In the genomic region with DNA sequence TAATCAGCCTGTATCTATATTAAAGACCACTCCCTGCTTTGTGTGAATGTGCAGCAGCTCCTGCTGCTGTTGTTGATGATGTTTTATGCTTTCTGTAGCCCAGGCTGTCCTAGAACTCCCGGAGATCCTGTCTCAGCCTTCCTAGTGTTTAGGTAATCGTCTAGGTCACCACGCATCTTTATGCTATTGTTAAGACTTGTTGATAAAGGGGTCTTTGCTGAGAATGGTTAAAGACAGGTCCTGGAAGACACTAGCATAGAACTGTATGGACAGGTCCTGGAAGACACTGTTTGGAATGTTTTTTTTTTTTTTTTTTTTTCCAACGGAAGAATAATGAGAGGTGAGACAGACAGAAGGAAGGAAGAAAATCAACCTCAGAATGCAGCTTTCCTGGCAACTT, we compare ENCODE assay signal across 7 mouse cellular contexts. TPM values are rescaled to one million over a fixed set of nuclear protein-coding genes. Genes with fewer than 3 reads are reported as not detected.
DNase-seq lines count a peak whose midpoint lies in the region; ATAC-seq lines count a peak whose summit lies in the region.

No protein-coding gene starts in this region.

- WGBS in lung, embryonic 15.5 days, result 12% methylated on average over 4 of the region's 4 CpGs
- WGBS in forebrain, embryonic 11.5 days, result 51% methylated on average over 4 of the region's 4 CpGs
- 52% methylated on average over 4 of the region's 4 CpGs for WGBS in limb, embryonic 12.5 days
- 27% methylated on average over 4 of the region's 4 CpGs for WGBS in stomach, embryonic 14.5 days

- no peaks in the 10 kb centered on the region for H3K27me3 ChIP-seq in lung, embryonic 15.5 days
- no peaks in the 10 kb centered on the region for H3K27me3 ChIP-seq in forebrain, embryonic 11.5 days (ENCODE audit: control insufficient read depth, insufficient read depth, low read length)
- H3K27me3 ChIP-seq in limb, embryonic 12.5 days, result no peaks in the 10 kb centered on the region
- no peaks in the 10 kb centered on the region for H3K27me3 ChIP-seq in stomach, embryonic 14.5 days (ENCODE audit: control insufficient read depth, insufficient read depth, low read length)

- no peak for ATAC-seq in lung, embryonic 15.5 days (ENCODE audit: borderline replicate concordance, extremely low read depth, low FRiP score, low TSS enrichment)
- peak; percentile 6; the same call in 1 of the 2 replicates for ATAC-seq in forebrain, embryonic 11.5 days (replicated peaks; ENCODE audit: low FRiP score)
- 0 out of 2 replicates have a peak, but pooled peaks have one; percentile 3 for ATAC-seq in limb, embryonic 12.5 days (ENCODE audit: insufficient number of reproducible peaks, insufficient read depth, low FRiP score, low TSS enrichment, low read depth)
- ATAC-seq in stomach, embryonic 14.5 days (ENCODE audit: insufficient number of reproducible peaks, insufficient read depth, low FRiP score, low read depth), result no peak
- no peak for ATAC-seq in megakaryocyte-erythroid progenitor cell, adult 5-6 weeks (replicated peaks; ENCODE audit: low FRiP score, low TSS enrichment, poor library complexity, severe bottlenecking)

- H3K9ac ChIP-seq in lung, embryonic 15.5 days, result peak overlapping the region; percentile 86
- H3K9ac ChIP-seq in forebrain, embryonic 11.5 days (ENCODE audit: low read length), result peak overlapping the region; percentile 90
- peak overlapping the region; percentile 93 for H3K9ac ChIP-seq in limb, embryonic 12.5 days (replicated peaks)
- peak overlapping the region; percentile 83 for H3K9ac ChIP-seq in stomach, embryonic 14.5 days (replicated peaks; ENCODE audit: low read depth, low read length)

- H3K4me2 ChIP-seq in lung, embryonic 15.5 days, result peak overlapping the region; percentile 85
- peak overlapping the region; percentile 65 for H3K4me2 ChIP-seq in forebrain, embryonic 11.5 days (ENCODE audit: low read depth, low read length, severe bottlenecking)
- peak overlapping the region; percentile 63 for H3K4me2 ChIP-seq in limb, embryonic 12.5 days
- peak overlapping the region; percentile 76 for H3K4me2 ChIP-seq in stomach, embryonic 14.5 days (replicated peaks; ENCODE audit: low read depth, low read length)

- H3K36me3 ChIP-seq in lung, embryonic 15.5 days, result peaks cover 20% of the 10 kb centered on the region
- no peaks in the 10 kb centered on the region for H3K36me3 ChIP-seq in forebrain, embryonic 11.5 days (ENCODE audit: control insufficient read depth, insufficient read depth, low read length)
- peaks cover 38% of the 10 kb centered on the region for H3K36me3 ChIP-seq in limb, embryonic 12.5 days
- H3K36me3 ChIP-seq in stomach, embryonic 14.5 days (ENCODE audit: control insufficient read depth, insufficient read depth, low read length), result peaks cover 11% of the 10 kb centered on the region

- H3K4me1 ChIP-seq in lung, embryonic 15.5 days, result peaks cover 14% of the 10 kb centered on the region
- peaks cover 2% of the 10 kb centered on the region; the same call in 1 of the 2 replicates for H3K4me1 ChIP-seq in forebrain, embryonic 11.5 days (replicated peaks; ENCODE audit: control insufficient read depth, insufficient read depth, low read length)
- no peaks in the 10 kb centered on the region for H3K4me1 ChIP-seq in limb, embryonic 12.5 days (replicated peaks)
- H3K4me1 ChIP-seq in stomach, embryonic 14.5 days (ENCODE audit: control insufficient read depth, insufficient read depth, low read length), result no peaks in the 10 kb centered on the region

- H3K27ac ChIP-seq in lung, embryonic 15.5 days, result 0 out of 2 replicates have a peak overlapping the region, but pooled peaks have one; percentile 95
- no peak overlapping the region for H3K27ac ChIP-seq in forebrain, embryonic 11.5 days (ENCODE audit: low read depth, low read length)
- H3K27ac ChIP-seq in limb, embryonic 12.5 days, result no peak overlapping the region
- H3K27ac ChIP-seq in stomach, embryonic 14.5 days (ENCODE audit: low read length), result no peak overlapping the region; the same call in 1 of the 2 replicates

- DNase-seq in lung, postnatal 14 days, result no peak
- DNase-seq in forebrain, embryonic 11.5 days (ENCODE audit: low spot score), result no peak
- DNase-seq in adrenal gland, postnatal 4 days (ENCODE audit: low spot score in 2 of 2), result no peak

- H3K9me3 ChIP-seq in lung, embryonic 15.5 days, result no peaks in the 10 kb centered on the region
- no peaks in the 10 kb centered on the region for H3K9me3 ChIP-seq in forebrain, embryonic 11.5 days (ENCODE audit: control insufficient read depth, low read length)
- H3K9me3 ChIP-seq in limb, embryonic 12.5 days, result no peaks in the 10 kb centered on the region
- H3K9me3 ChIP-seq in stomach, embryonic 14.5 days (ENCODE audit: control insufficient read depth, low read depth, low read length), result no peaks in the 10 kb centered on the region

- peak overlapping the region; percentile 73 for H3K4me3 ChIP-seq in lung, embryonic 15.5 days
- peak overlapping the region; percentile 59 for H3K4me3 ChIP-seq in forebrain, embryonic 11.5 days (ENCODE audit: low read depth, low read length)
- peak overlapping the region; percentile 72 for H3K4me3 ChIP-seq in limb, embryonic 12.5 days (replicated peaks)
- peak overlapping the region; percentile 71 for H3K4me3 ChIP-seq in stomach, embryonic 14.5 days (ENCODE audit: low read depth, low read length)

RNA-seq across cellular contexts. Expression of gene Zfp57, which starts 2.4 kb away (rescaled TPM):
- 77.9 and 79.8 TPM in 2 replicates for polyA plus RNA-seq in lung, embryonic 15.5 days (2015; fragmentation: Nextera tagmentation; extraction: Ambion mirVana)
- 130 and 142 TPM in 2 replicates for polyA plus RNA-seq in forebrain, embryonic 11.5 days (2014; fragmentation: Nextera tagmentation; extraction: Ambion mirVana)
- polyA plus RNA-seq in limb, embryonic 12.5 days (2016; fragmentation: Nextera tagmentation; extraction: Ambion mirVana), result 124 and 130 TPM in 2 replicates
- 77.8 and 82.1 TPM in 2 replicates for polyA plus RNA-seq in stomach, embryonic 14.5 days (2014; fragmentation: Nextera tagmentation; extraction: Ambion mirVana)
- total RNA-seq in adrenal gland, postnatal 4 days (2021), result 10 to 100 TPM; 12.7 to 18.0 TPM
- 0.87 TPM in 1 of 2 replicates, not detected in the other for total RNA-seq in megakaryocyte-erythroid progenitor cell, adult 5-6 weeks (2014; fragmentation: Nextera tagmentation)
- total RNA-seq in megakaryocyte-erythroid progenitor cell, adult 5-6 weeks (2017), result 0.08 TPM in 1 of 2 replicates, not detected in the other

RNA-seq across cellular contexts. Expression of gene H2-M5, which starts 14.0 kb away (rescaled TPM):
- 0.40 and 0.48 TPM in 2 replicates for polyA plus RNA-seq in lung, embryonic 15.5 days (2015; fragmentation: Nextera tagmentation; extraction: Ambion mirVana)
- polyA plus RNA-seq in forebrain, embryonic 11.5 days (2014; fragmentation: Nextera tagmentation; extraction: Ambion mirVana), result 0.73 and 1.1 TPM in 2 replicates
- 1.4 and 1.9 TPM in 2 replicates for polyA plus RNA-seq in limb, embryonic 12.5 days (2016; fragmentation: Nextera tagmentation; extraction: Ambion mirVana)
- 0.49 and 0.74 TPM in 2 replicates for polyA plus RNA-seq in stomach, embryonic 14.5 days (2014; fragmentation: Nextera tagmentation; extraction: Ambion mirVana)
- under 1 TPM; 0.56 to 0.62 TPM for total RNA-seq in adrenal gland, postnatal 4 days (2021)
- total RNA-seq in megakaryocyte-erythroid progenitor cell, adult 5-6 weeks (2014; fragmentation: Nextera tagmentation), result not detected in 2 replicates
- not detected in 2 replicates for total RNA-seq in megakaryocyte-erythroid progenitor cell, adult 5-6 weeks (2017)

RNA-seq across cellular contexts. Expression of gene Mog, which starts 19.8 kb away (rescaled TPM):
- 0.14 TPM in 1 of 2 replicates, not detected in the other for polyA plus RNA-seq in lung, embryonic 15.5 days (2015; fragmentation: Nextera tagmentation; extraction: Ambion mirVana)
- polyA plus RNA-seq in forebrain, embryonic 11.5 days (2014; fragmentation: Nextera tagmentation; extraction: Ambion mirVana), result 0.39 TPM in 1 of 2 replicates, not detected in the other
- 0.24 TPM in 1 of 2 replicates, not detected in the other for polyA plus RNA-seq in limb, embryonic 12.5 days (2016; fragmentation: Nextera tagmentation; extraction: Ambion mirVana)
- polyA plus RNA-seq in stomach, embryonic 14.5 days (2014; fragmentation: Nextera tagmentation; extraction: Ambion mirVana), result 0.19 and 0.20 TPM in 2 replicates
- not detected for total RNA-seq in adrenal gland, postnatal 4 days (2021)
- not detected in 2 replicates for total RNA-seq in megakaryocyte-erythroid progenitor cell, adult 5-6 weeks (2014; fragmentation: Nextera tagmentation)
- total RNA-seq in megakaryocyte-erythroid progenitor cell, adult 5-6 weeks (2017), result not detected in 2 replicates

RNA-seq across cellular contexts. Expression of gene 2410137M14Rik, which starts 22.3 kb away (rescaled TPM):
- not detected in 2 replicates for polyA plus RNA-seq in lung, embryonic 15.5 days (2015; fragmentation: Nextera tagmentation; extraction: Ambion mirVana)
- polyA plus RNA-seq in forebrain, embryonic 11.5 days (2014; fragmentation: Nextera tagmentation; extraction: Ambion mirVana), result not detected in 2 replicates
- polyA plus RNA-seq in limb, embryonic 12.5 days (2016; fragmentation: Nextera tagmentation; extraction: Ambion mirVana), result not detected in 2 replicates
- polyA plus RNA-seq in stomach, embryonic 14.5 days (2014; fragmentation: Nextera tagmentation; extraction: Ambion mirVana), result not detected in 2 replicates
- not detected for total RNA-seq in adrenal gland, postnatal 4 days (2021)
- not detected in 2 replicates for total RNA-seq in megakaryocyte-erythroid progenitor cell, adult 5-6 weeks (2014; fragmentation: Nextera tagmentation)
- not detected in 2 replicates for total RNA-seq in megakaryocyte-erythroid progenitor cell, adult 5-6 weeks (2017)

RNA-seq across cellular contexts. Expression of gene Gabbr1, which starts 42.4 kb away (rescaled TPM):
- polyA plus RNA-seq in lung, embryonic 15.5 days (2015; fragmentation: Nextera tagmentation; extraction: Ambion mirVana), result 9.4 and 9.7 TPM in 2 replicates
- polyA plus RNA-seq in forebrain, embryonic 11.5 days (2014; fragmentation: Nextera tagmentation; extraction: Ambion mirVana), result 19.7 and 21.8 TPM in 2 replicates
- 18.0 and 18.1 TPM in 2 replicates for polyA plus RNA-seq in limb, embryonic 12.5 days (2016; fragmentation: Nextera tagmentation; extraction: Ambion mirVana)
- 14.2 and 15.8 TPM in 2 replicates for polyA plus RNA-seq in stomach, embryonic 14.5 days (2014; fragmentation: Nextera tagmentation; extraction: Ambion mirVana)
- total RNA-seq in adrenal gland, postnatal 4 days (2021), result 10 to 100 TPM; 68.2 TPM
- 9.1 and 11.1 TPM in 2 replicates for total RNA-seq in megakaryocyte-erythroid progenitor cell, adult 5-6 weeks (2014; fragmentation: Nextera tagmentation)
- total RNA-seq in megakaryocyte-erythroid progenitor cell, adult 5-6 weeks (2017), result 0.91 and 0.99 TPM in 2 replicates

Comparison
In these comparisons a context has a peak if more than half of its experiments do, and no peak if none do; other contexts are left out.
1. ATAC-seq: peak in forebrain, embryonic 11.5 days (single experiment) and limb, embryonic 12.5 days (single experiment); none in lung, embryonic 15.5 days (single experiment), stomach, embryonic 14.5 days (single experiment) and megakaryocyte-erythroid progenitor cell, adult 5-6 weeks (single experiment).
2. Peak in every context shown above with its lines, with median percentiles within 50 percentile points of each other: H3K4me2 ChIP-seq, H3K4me3 ChIP-seq and H3K9ac ChIP-seq.